Comparison of ENCODE assay signal across 8 mouse cellular contexts in genomic region chr12:8884426-8885145, GRCm38 (mm10). TPM values are rescaled to one million over a fixed set of nuclear protein-coding genes. Genes with fewer than 3 reads are reported as not detected.
DNase-seq lines count a peak whose midpoint lies in the region; ATAC-seq lines count a peak whose summit lies in the region.

No protein-coding gene starts in this region.

- no peaks in the 10 kb centered on the region for H3K9me3 ChIP-seq in kidney, embryonic 15.5 days (replicated peaks)
- no peaks in the 10 kb centered on the region for H3K9me3 ChIP-seq in hindbrain, embryonic 10.5 days
- no peaks in the 10 kb centered on the region for H3K9me3 ChIP-seq in midbrain, embryonic 15.5 days

- no peak; the same call in 1 of the 2 replicates for ATAC-seq in kidney, embryonic 15.5 days (replicated peaks; ENCODE audit: low FRiP score)
- 0 out of 2 replicates have a peak, but pooled peaks have one; percentile 40 for ATAC-seq in midbrain, embryonic 15.5 days (replicated peaks)

- peaks cover 21% of the 10 kb centered on the region for H3K4me1 ChIP-seq in kidney, embryonic 15.5 days
- peaks cover 17% of the 10 kb centered on the region for H3K4me1 ChIP-seq in hindbrain, embryonic 10.5 days (replicated peaks)
- peaks cover 10% of the 10 kb centered on the region for H3K4me1 ChIP-seq in midbrain, embryonic 15.5 days

- DNase-seq in kidney, adult 9 months = no peak
- peak; percentile 61 for DNase-seq in embryo, embryonic 11 days
- DNase-seq in hindbrain, embryonic 10.5 days (ENCODE audit: low spot score) = no peak
- no peak for DNase-seq in thymus, postnatal 36 days
- DNase-seq in left cerebral cortex, postnatal 14 days (ENCODE audit: low spot score in 2 of 2) = no peak
- DNase-seq in urinary bladder, postnatal 4 days (ENCODE audit: low spot score in 2 of 2) = no peak

- H3K27me3 ChIP-seq in kidney, embryonic 15.5 days = no peaks in the 10 kb centered on the region
- H3K27me3 ChIP-seq in hindbrain, embryonic 10.5 days (ENCODE audit: insufficient read depth, poor library complexity, severe bottlenecking) = peaks cover 10% of the 10 kb centered on the region; the same call in 1 of the 2 replicates
- H3K27me3 ChIP-seq in midbrain, embryonic 15.5 days (replicated peaks) = no peaks in the 10 kb centered on the region

- H3K9ac ChIP-seq in kidney, embryonic 15.5 days = no peak overlapping the region
- no peak overlapping the region for H3K9ac ChIP-seq in midbrain, embryonic 15.5 days

- H3K4me3 ChIP-seq in kidney, embryonic 15.5 days (replicated peaks) = peak overlapping the region; percentile 15; the same call in 1 of the 2 replicates
- H3K4me3 ChIP-seq in hindbrain, embryonic 10.5 days = no peak overlapping the region
- H3K4me3 ChIP-seq in midbrain, embryonic 15.5 days = no peak overlapping the region

- WGBS in kidney, embryonic 15.5 days = 22% methylated on average over 13 of the region's 13 CpGs
- 21% methylated on average over 13 of the region's 13 CpGs for WGBS in hindbrain, embryonic 10.5 days
- WGBS in midbrain, embryonic 15.5 days = 25% methylated on average over 13 of the region's 13 CpGs

- H3K27ac ChIP-seq in kidney, embryonic 15.5 days = peak overlapping the region; percentile 54; the same call in 1 of the 2 replicates
- peak overlapping the region; percentile 51 for H3K27ac ChIP-seq in hindbrain, embryonic 10.5 days
- H3K27ac ChIP-seq in midbrain, embryonic 15.5 days = no peak overlapping the region

- H3K4me2 ChIP-seq in kidney, embryonic 15.5 days = peak overlapping the region; percentile 50
- H3K4me2 ChIP-seq in midbrain, embryonic 15.5 days = peak overlapping the region; percentile 16; the same call in 1 of the 2 replicates

- intact Hi-C loops in left cerebral cortex, postnatal 14 days (cut with DNase I) = no loop called here

- H3K36me3 ChIP-seq in kidney, embryonic 15.5 days = no peaks in the 10 kb centered on the region
- no peaks in the 10 kb centered on the region for H3K36me3 ChIP-seq in hindbrain, embryonic 10.5 days
- no peaks in the 10 kb centered on the region for H3K36me3 ChIP-seq in midbrain, embryonic 15.5 days (replicated peaks)

RNA-seq across cellular contexts. Expression of gene Laptm4a, which starts 36.9 kb away (rescaled TPM):
- polyA plus RNA-seq in kidney, embryonic 15.5 days (2015; fragmentation: Nextera tagmentation; extraction: Ambion mirVana) = 338 and 401 TPM in 2 replicates
- polyA plus RNA-seq in hindbrain, embryonic 10.5 days (2016; fragmentation: Nextera tagmentation; extraction: Ambion mirVana) = 130 and 147 TPM in 2 replicates
- 171 and 181 TPM in 2 replicates for polyA plus RNA-seq in midbrain, embryonic 15.5 days (2015; fragmentation: Nextera tagmentation; extraction: Ambion mirVana)
- 100 to 1,000 TPM; 179 to 188 TPM for total RNA-seq in left cerebral cortex, postnatal 14 days (2021)
